ENCODE assay signal across 19 mouse cellular contexts in the genomic region with DNA sequence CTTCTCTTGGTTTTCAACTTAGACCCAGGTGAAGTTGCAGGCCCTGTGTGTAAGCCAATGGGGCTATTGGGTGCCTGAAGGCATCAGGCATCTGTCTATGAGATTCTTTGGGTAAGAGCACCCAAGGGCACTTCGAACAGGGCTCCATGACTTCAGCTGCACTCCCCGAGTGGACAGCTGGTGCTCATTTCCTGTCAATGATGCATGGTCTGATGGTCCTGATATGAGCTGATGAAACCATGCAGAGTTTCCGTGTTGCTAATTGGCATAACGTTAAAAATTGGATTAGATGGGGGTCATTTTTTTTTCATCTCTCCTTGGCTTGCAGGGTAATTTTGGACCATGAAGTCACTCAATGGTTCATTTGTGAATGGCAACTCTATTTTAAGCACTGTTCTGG.
DNase-seq lines count a peak whose midpoint lies in the region; ATAC-seq and TF ChIP-seq lines count a peak whose summit lies in the region.
"Had no signal": no experiment of that assay in that cellular context is flagged by ENCODE, and none has a peak within 500 bp of the region (broad histone marks: within the 10 kb centered on the region; RNA-seq: fewer than 3 reads in every experiment).

No protein-coding gene starts in this region.

- peak; percentile 48 for DNase-seq in midbrain, postnatal 0 days (ENCODE audit: low spot score)
- no peak for DNase-seq in limb, embryonic 10.5 days (ENCODE audit: low spot score)
- no peak for DNase-seq in B cell, adult 2 months
- no peak for DNase-seq in kidney, postnatal 14 days
- DNase-seq: adrenal gland, adult 2 months; kidney, adult 11 months; kidney, postnatal 10 days; right cerebral cortex, adult 18-20 months; thymus, adult 2 months had no signal

- H3K27ac ChIP-seq in heart, embryonic 14.5 days (replicated peaks in 1 of 2; ENCODE audit: control insufficient read depth in 1 of 2, insufficient read depth in 1 of 2, low read depth in 2 of 2, low read length in 2 of 2), result no peak overlapping the region
- H3K27ac ChIP-seq in heart, embryonic 12.5 days (ENCODE audit: poor library complexity, severe bottlenecking), result no peak overlapping the region
- H3K27ac ChIP-seq in midbrain, postnatal 0 days (ENCODE audit: low read depth, low read length), result no peak overlapping the region
- no peak overlapping the region for H3K27ac ChIP-seq in midbrain, embryonic 15.5 days
- H3K27ac ChIP-seq in limb, embryonic 10.5 days, result peak overlapping the region; percentile 61
- H3K27ac ChIP-seq: forebrain, embryonic 13.5 days; hindbrain, embryonic 12.5 days; limb, embryonic 13.5 days; midbrain, embryonic 13.5 days; stomach, embryonic 15.5 days had no signal

- no peaks in the 10 kb centered on the region for H3K9me3 ChIP-seq in heart, embryonic 14.5 days (ENCODE audit: control insufficient read depth, low read length)
- no peaks in the 10 kb centered on the region for H3K9me3 ChIP-seq in heart, embryonic 12.5 days (replicated peaks)
- H3K9me3 ChIP-seq in midbrain, postnatal 0 days (ENCODE audit: low read length), result no peaks in the 10 kb centered on the region
- H3K9me3 ChIP-seq in midbrain, embryonic 15.5 days, result no peaks in the 10 kb centered on the region
- H3K9me3 ChIP-seq in limb, embryonic 10.5 days (replicated peaks), result no peaks in the 10 kb centered on the region
- H3K9me3 ChIP-seq: forebrain, embryonic 13.5 days; hindbrain, embryonic 12.5 days; limb, embryonic 13.5 days; midbrain, embryonic 13.5 days; stomach, embryonic 15.5 days had no signal

- H3K9ac ChIP-seq in heart, embryonic 14.5 days (ENCODE audit: low read length), result no peak overlapping the region
- no peak overlapping the region for H3K9ac ChIP-seq in heart, embryonic 12.5 days
- H3K9ac ChIP-seq in midbrain, postnatal 0 days (replicated peaks; ENCODE audit: low read length, poor library complexity, severe bottlenecking), result no peak overlapping the region
- no peak overlapping the region for H3K9ac ChIP-seq in midbrain, embryonic 15.5 days
- H3K9ac ChIP-seq: forebrain, embryonic 13.5 days; hindbrain, embryonic 12.5 days; limb, embryonic 13.5 days; midbrain, embryonic 13.5 days; stomach, embryonic 15.5 days had no signal

- H3K4me1 ChIP-seq in heart, embryonic 14.5 days (ENCODE audit: control insufficient read depth in 2 of 2, insufficient read depth in 2 of 2, low read length in 2 of 2), result peaks cover 6 to 14% of the 10 kb centered on the region in 2 experiments
- H3K4me1 ChIP-seq in heart, embryonic 12.5 days (replicated peaks), result peaks cover 15% of the 10 kb centered on the region
- H3K4me1 ChIP-seq in midbrain, postnatal 0 days (ENCODE audit: insufficient read depth, low read length), result no peaks in the 10 kb centered on the region
- H3K4me1 ChIP-seq in midbrain, embryonic 15.5 days, result no peaks in the 10 kb centered on the region
- peaks cover 41% of the 10 kb centered on the region for H3K4me1 ChIP-seq in limb, embryonic 10.5 days
- H3K4me1 ChIP-seq: forebrain, embryonic 13.5 days; hindbrain, embryonic 12.5 days; midbrain, embryonic 13.5 days; stomach, embryonic 15.5 days had no signal

- ATAC-seq in heart, embryonic 14.5 days (ENCODE audit: insufficient number of reproducible peaks, insufficient read depth, low FRiP score, low read depth), result no peak
- ATAC-seq in heart, embryonic 12.5 days (ENCODE audit: insufficient number of reproducible peaks, low FRiP score), result no peak
- no peak for ATAC-seq in midbrain, postnatal 0 days (ENCODE audit: low FRiP score)
- ATAC-seq in midbrain, embryonic 15.5 days (replicated peaks), result no peak
- ATAC-seq: CD4-positive, CD25-positive, alpha-beta regulatory T cell, adult 4 months; forebrain, embryonic 13.5 days; midbrain, embryonic 13.5 days had no signal

- H3K27me3 ChIP-seq in heart, embryonic 14.5 days (ENCODE audit: control insufficient read depth, insufficient read depth, low read length), result no peaks in the 10 kb centered on the region
- no peaks in the 10 kb centered on the region for H3K27me3 ChIP-seq in heart, embryonic 12.5 days (replicated peaks)
- no peaks in the 10 kb centered on the region for H3K27me3 ChIP-seq in midbrain, postnatal 0 days (ENCODE audit: insufficient read depth, low read length)
- H3K27me3 ChIP-seq in midbrain, embryonic 15.5 days (replicated peaks), result no peaks in the 10 kb centered on the region
- H3K27me3 ChIP-seq in limb, embryonic 10.5 days (ENCODE audit: low read depth, poor library complexity, severe bottlenecking), result no peaks in the 10 kb centered on the region
- H3K27me3 ChIP-seq: forebrain, embryonic 13.5 days; hindbrain, embryonic 12.5 days; limb, embryonic 13.5 days; stomach, embryonic 15.5 days had no signal

- TF ChIP-seq CTCF in midbrain, postnatal 0 days (IDR thresholded peaks at IDR 0.05), result no peak

- 61% methylated on average over 4 of the region's 4 CpGs for WGBS in heart, embryonic 14.5 days
- whole genome bisulfite sequencing in heart, embryonic 12.5 days, result 49% methylated on average over 4 of the region's 4 CpGs
- 62% methylated on average over 4 of the region's 4 CpGs for WGBS in midbrain, postnatal 0 days
- WGBS in midbrain, embryonic 15.5 days, result 63% methylated on average over 4 of the region's 4 CpGs
- 41% methylated on average over 4 of the region's 4 CpGs for WGBS in limb, embryonic 10.5 days

- H3K4me2 ChIP-seq in heart, embryonic 14.5 days (ENCODE audit: low read length), result peak overlapping the region; percentile 14; the same call in 1 of the 2 replicates
- no peak overlapping the region for H3K4me2 ChIP-seq in heart, embryonic 12.5 days
- no peak overlapping the region for H3K4me2 ChIP-seq in midbrain, postnatal 0 days (ENCODE audit: low read depth, low read length, poor library complexity, severe bottlenecking)
- no peak overlapping the region for H3K4me2 ChIP-seq in midbrain, embryonic 15.5 days
- H3K4me2 ChIP-seq: forebrain, embryonic 13.5 days; hindbrain, embryonic 12.5 days; limb, embryonic 13.5 days; midbrain, embryonic 13.5 days; stomach, embryonic 15.5 days had no signal

- no peak overlapping the region for H3K4me3 ChIP-seq in heart, embryonic 14.5 days (ENCODE audit: control insufficient read depth in 1 of 2, insufficient read depth in 1 of 2, low read depth in 1 of 2, low read length in 2 of 2)
- H3K4me3 ChIP-seq in heart, embryonic 12.5 days, result no peak overlapping the region
- H3K4me3 ChIP-seq in midbrain, postnatal 0 days (ENCODE audit: low read depth, low read length), result no peak overlapping the region
- H3K4me3 ChIP-seq in midbrain, embryonic 15.5 days, result no peak overlapping the region
- H3K4me3 ChIP-seq in limb, embryonic 10.5 days, result no peak overlapping the region
- H3K4me3 ChIP-seq: forebrain, embryonic 13.5 days; hindbrain, embryonic 12.5 days; limb, embryonic 13.5 days; midbrain, embryonic 13.5 days; stomach, embryonic 15.5 days had no signal

- H3K36me3 ChIP-seq in heart, embryonic 14.5 days (ENCODE audit: control insufficient read depth, insufficient read depth, low read length), result no peaks in the 10 kb centered on the region
- no peaks in the 10 kb centered on the region for H3K36me3 ChIP-seq in heart, embryonic 12.5 days
- H3K36me3 ChIP-seq in midbrain, postnatal 0 days (ENCODE audit: insufficient read depth, low read length), result no peaks in the 10 kb centered on the region
- H3K36me3 ChIP-seq in midbrain, embryonic 15.5 days (replicated peaks), result no peaks in the 10 kb centered on the region
- H3K36me3 ChIP-seq in limb, embryonic 10.5 days, result no peaks in the 10 kb centered on the region
- H3K36me3 ChIP-seq: G1E; hindbrain, embryonic 12.5 days; limb, embryonic 13.5 days; midbrain, embryonic 13.5 days; stomach, embryonic 15.5 days had no signal
